Mouse (Mus musculus): ENCODE data around the gene Alox8. TPM values are rescaled to one million over a fixed set of nuclear protein-coding genes. Genes with fewer than 3 reads are reported as not detected.

Alox8 gene
- total RNA-seq, 2 experiments from 2014 or later: 3.5 to 3.6 TPM

GRCm38 (mm10) chr11:69192840-69193239, 4.8 kb downstream of the Alox8 start:
- DNase-seq (ENCODE audit: extremely low spot score in 1 of 2, low spot score in 2 of 2): peak in 1 of 2 experiments; percentile 42
- intact Hi-C loops (cut with DNase I): loop anchor here (1.0 to 10.0 kb wide), 3 partner anchors 37 to 192 kb away; no protein-coding TSS in a partner anchor

GRCm38 (mm10) chr11:69185936-69186335, 11.7 kb downstream of the Alox8 start:
- intact Hi-C loops (cut with DNase I): no loop called here
- DNase-seq (ENCODE audit: extremely low spot score in 1 of 2, low spot score in 2 of 2): no peak

- intact Hi-C loops (cut with DNase I): no loop called here
- DNase-seq (ENCODE audit: extremely low spot score in 1 of 2, low spot score in 2 of 2): no peak
These were observed 12.6 kb downstream of the Alox8 start for GRCm38 (mm10) chr11:69185031-69185430.

DNA sequence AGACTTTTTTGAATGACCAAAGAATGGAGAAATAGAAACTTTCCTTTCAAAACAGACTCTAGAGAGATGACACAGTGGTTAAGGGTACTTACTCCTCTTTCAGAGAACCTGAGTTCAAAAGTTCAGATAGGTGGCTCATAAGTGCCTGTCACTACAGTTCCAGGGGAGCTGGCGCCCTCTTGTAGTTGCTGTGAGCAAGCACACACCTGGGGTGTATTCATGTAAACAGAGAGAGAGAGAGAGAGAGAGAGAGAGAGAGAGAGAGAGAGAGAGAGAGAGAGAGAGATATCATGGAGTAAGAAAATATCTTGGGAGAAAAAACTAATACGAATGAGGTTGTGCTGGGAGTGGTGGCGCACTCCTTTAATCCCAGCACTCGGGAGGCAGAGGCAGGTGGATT, 17.5 kb downstream of the Alox8 start:
- no peak for DNase-seq (ENCODE audit: extremely low spot score in 1 of 2, low spot score in 2 of 2)
- intact Hi-C loops (cut with DNase I): no loop called here

DNA sequence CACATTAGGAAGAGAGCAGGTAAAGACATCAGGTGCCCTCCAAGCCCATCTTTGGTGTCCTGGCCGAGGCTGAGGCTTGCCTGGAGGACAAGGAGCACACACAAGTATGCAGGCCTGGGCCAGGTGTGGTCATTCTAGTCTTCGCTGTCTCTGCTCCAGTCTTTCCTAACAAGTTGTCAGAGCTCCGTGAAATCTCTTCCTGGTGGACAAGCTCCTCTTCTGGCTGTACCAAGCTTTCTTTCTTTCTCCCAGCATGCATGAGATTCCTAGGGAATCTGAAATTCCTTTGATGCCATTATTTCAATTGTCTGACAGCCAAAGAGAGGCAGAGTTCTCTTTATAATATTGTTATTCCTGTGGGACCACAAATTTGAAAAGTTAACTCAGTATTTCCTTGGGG, 18.1 kb downstream of the Alox8 start:
- intact Hi-C loops (cut with DNase I): no loop called here
- no peak for DNase-seq (ENCODE audit: extremely low spot score in 1 of 2, low spot score in 2 of 2)

DNA sequence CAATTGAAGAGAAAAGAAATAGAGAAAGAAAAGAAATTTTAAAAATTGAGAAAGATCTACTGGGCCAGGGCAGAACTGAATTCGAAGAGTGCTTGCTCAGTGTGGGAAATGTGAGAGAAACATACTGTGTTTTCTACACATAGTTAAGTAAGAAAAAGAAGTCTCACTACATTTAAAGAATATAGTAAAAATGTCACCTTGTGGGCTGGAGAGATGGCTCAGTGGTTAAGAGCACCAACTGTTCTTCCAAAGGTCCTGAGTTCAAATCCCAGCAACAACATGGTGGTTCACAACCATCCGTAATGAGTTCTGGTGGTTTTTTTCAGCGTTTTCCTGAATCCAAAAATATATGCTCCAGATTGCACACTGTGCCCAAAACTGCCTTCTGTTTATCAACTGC, 19.1 kb downstream of the Alox8 start:
- DNase-seq (ENCODE audit: extremely low spot score in 1 of 2, low spot score in 2 of 2): no peak
- intact Hi-C loops (cut with DNase I): no loop called here

DNA sequence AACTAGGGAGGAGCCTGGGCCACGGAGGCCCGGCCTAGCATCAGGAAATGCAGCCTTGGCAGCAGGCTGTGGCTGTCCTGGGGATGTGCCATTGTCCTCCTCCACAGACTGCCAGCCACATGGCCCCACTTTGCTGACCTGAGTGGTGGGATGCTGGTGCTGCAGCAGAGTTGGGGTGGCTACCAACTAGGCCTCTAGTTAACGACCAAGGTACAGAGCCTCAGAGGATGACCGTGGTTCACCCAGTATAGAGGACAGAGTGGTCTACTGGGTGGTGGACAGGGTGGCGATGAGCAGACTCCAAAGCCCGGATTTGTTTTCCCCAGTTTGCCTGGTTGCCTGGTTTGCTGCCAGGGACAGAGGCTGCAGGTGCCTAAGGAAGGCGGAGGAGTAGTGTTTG, 22.9 kb downstream of the Alox8 start:
- intact Hi-C loops (cut with DNase I): no loop called here
- DNase-seq (ENCODE audit: extremely low spot score in 1 of 2, low spot score in 2 of 2): no peak

DNA sequence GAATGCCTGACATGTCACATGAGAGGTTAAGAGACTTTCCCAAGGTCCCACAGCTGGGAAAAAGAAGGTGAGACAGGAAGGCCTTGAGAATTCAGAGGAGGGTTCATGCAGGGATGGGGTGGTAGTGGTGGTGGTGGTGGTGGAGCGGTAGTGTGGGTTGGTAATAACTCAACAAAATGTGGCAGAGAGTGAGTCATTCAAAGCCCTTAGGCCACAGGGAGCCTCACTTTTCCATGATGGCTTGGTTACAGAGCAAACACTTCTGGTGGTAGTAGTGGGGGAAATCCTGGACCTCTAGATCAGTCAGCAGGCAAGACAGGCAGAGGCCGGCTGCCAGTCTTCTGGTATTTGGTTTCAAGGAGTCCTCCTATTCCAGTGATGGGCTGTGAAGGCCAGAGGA, 25.0 kb downstream of the Alox8 start:
- intact Hi-C loops (cut with DNase I): no loop called here
- DNase-seq (ENCODE audit: extremely low spot score in 1 of 2, low spot score in 2 of 2): no peak

DNA sequence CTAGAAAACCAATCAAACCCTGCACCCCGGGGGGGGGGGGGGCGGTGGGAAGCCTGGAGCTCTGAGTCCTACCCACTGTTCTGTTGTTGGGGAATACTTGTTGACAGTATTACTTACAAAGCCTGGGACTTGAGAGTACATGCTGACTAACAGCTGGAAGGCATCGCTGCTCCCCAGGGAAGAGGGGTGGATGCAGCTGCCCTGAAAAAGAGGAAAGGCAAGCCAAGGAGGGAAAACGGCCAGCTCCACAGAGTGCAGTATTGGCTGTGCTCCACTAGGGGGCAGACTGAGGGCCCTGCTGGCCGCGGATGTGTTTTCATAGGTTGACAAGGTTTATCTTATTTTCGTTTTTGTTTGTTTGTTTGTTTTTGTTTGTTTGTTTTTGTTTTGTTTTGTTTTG, 26.0 kb downstream of the Alox8 start:
- intact Hi-C loops (cut with DNase I): no loop called here
- DNase-seq (ENCODE audit: extremely low spot score in 1 of 2, low spot score in 2 of 2): peak; percentile 31 to 66

GRCm38 (mm10) chr11:69169313-69169712, 28.3 kb downstream of the Alox8 start:
- intact Hi-C loops (cut with DNase I): no loop called here
- no peak for DNase-seq (ENCODE audit: extremely low spot score in 1 of 2, low spot score in 2 of 2)

GRCm38 (mm10) chr11:69156800-69157199, 40.8 kb downstream of the Alox8 start, which contains the start of gene Alox12b:
Gene Alox12b, plus strand, starts transcription at chr11:69156989.
- intact Hi-C loops (cut with DNase I): no loop called here
- DNase-seq (ENCODE audit: extremely low spot score in 1 of 2, low spot score in 2 of 2): no peak

DNA sequence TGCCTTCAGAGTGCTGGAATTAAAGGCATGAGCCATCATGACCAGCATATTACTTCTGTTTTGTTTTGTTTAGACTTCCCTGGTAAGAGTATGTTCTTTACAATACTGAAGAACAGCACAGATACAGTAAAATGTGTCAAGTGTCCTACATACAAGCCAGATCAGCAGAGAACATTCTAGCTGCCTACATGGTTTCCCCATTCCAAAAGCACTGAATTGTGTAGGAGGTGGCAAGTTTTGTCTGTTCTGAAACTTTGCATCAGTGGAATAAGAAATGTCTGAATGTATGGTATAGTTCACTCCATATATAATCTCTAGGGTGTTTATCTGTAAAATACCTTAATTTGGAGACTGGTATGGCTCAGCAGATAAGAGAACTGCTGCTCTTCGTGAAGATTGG, 42.3 kb downstream of the Alox8 start:
- no peak for DNase-seq (ENCODE audit: extremely low spot score in 1 of 2, low spot score in 2 of 2)
- intact Hi-C loops (cut with DNase I): no loop called here

DNA sequence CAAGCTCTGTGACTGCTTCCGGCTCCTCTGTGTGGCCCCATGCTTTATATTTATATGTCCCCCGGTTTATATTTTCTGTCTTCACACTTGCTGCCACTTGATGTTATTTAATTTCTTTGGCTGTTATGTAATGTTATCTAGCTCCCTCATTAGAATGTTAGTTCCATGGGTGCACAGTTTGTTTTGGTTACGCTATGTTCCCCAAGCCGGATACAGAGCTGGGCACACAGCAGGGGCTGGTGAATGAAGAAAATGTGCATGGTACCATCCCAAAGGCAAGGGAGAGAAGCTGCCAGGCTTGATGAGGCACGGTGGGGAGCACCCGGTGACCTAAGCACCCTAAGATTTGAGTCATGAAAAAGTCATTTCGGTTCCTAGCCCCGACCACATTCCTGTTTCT, 43.8 kb downstream of the Alox8 start:
- DNase-seq (ENCODE audit: extremely low spot score in 1 of 2, low spot score in 2 of 2): no peak
- intact Hi-C loops (cut with DNase I): no loop called here

DNA sequence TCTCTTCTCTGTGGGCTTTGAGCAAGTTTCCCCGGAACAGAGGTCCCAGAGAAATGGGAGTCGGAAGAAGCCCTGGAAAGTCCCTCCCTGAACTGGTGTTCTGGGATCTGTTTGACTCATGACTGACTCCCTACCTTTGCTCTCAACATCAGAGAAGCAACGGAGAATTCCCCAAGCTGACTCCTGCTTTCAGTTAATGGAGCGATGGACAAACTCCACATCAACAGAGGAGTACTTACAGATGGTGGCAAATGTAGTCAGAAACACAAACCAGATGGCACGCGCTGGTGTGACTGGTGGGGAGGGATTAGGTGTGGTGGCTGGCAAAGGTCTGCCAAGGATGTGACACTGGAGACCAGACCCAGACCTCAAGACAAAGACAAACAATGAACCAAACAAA, 46.6 kb downstream of the Alox8 start:
- no peak for DNase-seq (ENCODE audit: extremely low spot score in 1 of 2, low spot score in 2 of 2)
- intact Hi-C loops (cut with DNase I): no loop called here

DNA sequence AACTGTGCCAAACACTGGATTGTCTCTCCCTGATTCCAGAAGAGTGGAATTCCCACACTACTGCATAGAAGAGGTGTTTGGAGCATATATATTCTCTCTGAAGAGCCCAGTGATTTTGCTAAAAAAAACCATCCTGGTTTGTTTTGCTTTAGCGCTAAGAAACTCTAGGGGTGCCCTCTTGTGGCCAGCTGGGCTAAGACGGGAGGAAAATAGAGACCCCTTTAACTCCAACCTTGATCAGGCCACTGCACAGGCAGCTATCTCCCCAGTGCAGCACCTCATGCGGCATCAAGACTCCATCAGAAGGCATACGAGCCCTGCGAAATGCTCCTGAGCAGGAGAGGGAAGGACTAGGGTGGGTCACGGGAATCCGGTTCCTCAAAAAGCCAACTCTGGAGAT, 47.2 kb downstream of the Alox8 start:
- intact Hi-C loops (cut with DNase I): no loop called here
- DNase-seq (ENCODE audit: extremely low spot score in 1 of 2, low spot score in 2 of 2): peak in 1 of 2 experiments; percentile 76

GRCm38 (mm10) chr11:69149728-69150127, 47.9 kb downstream of the Alox8 start:
- intact Hi-C loops (cut with DNase I): no loop called here
- no peak for DNase-seq (ENCODE audit: extremely low spot score in 1 of 2, low spot score in 2 of 2)

- intact Hi-C loops (cut with DNase I): no loop called here
- DNase-seq (ENCODE audit: extremely low spot score in 1 of 2, low spot score in 2 of 2): no peak
These were observed 49.1 kb downstream of the Alox8 start for GRCm38 (mm10) chr11:69148451-69148960.

- intact Hi-C loops (cut with DNase I): no loop called here
- no peak for DNase-seq (ENCODE audit: extremely low spot score in 1 of 2, low spot score in 2 of 2)
These were observed 50.1 kb downstream of the Alox8 start for GRCm38 (mm10) chr11:69147546-69147945.

DNA sequence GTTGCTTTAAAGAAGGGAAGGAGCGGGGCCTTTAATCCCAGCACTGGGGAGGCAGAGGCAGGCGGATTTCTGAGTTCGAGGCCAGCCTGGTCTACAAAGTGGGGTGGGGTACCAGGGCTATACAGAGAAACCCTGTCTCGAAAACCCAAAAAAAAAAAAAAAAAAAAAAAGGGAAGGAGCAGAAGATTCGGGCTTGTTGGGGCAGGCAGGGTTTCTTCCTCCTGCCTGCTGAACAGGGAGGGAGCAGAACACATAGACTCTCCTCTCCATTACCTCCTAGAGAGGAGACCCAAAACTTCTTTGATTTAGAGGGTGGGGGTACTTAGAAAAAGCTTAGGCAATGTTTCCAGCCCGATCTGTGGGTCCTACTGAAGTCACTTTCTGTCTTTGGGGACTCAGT, 62.3 kb downstream of the Alox8 start:
- intact Hi-C loops (cut with DNase I): no loop called here
- no peak for DNase-seq (ENCODE audit: extremely low spot score in 1 of 2, low spot score in 2 of 2)

DNA sequence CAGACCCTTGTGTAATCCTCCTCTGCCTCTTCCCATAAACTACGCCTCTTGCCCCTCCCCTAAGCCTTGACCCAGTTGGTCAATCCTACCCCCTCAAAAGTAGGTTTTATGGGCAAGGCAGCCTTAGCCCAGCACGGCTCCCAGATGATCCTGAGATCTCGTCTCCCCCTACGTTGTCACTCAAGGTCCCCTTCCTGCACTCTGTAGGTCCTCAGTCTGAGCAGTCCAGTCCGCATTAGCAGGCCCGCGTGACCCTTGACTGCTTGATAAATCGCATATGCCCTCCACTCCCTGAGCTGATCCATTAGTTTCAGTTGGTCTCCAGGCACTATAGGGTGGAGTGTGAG, 63.0 kb downstream of the Alox8 start:
- no peak for DNase-seq (ENCODE audit: extremely low spot score in 1 of 2, low spot score in 2 of 2)
- intact Hi-C loops (cut with DNase I): no loop called here
